Mouse (Mus musculus) liver, postnatal 0 days (tissue): ENCODE measurements around the gene Fkbp15.

Experiments
- CTCF ChIP-seq: sonication (generic); IDR thresholded peaks from 2 replicates; pipeline ENCODE4 v1.5.1; 2016; ENCODE audit warnings: antibody characterized with exemption, low read depth
- EP300 ChIP-seq: IDR thresholded peaks from 2 replicates; pipeline ENCODE4 v1.6.1; 2016; ENCODE audit warnings: antibody characterized with exemption, low read depth, mild to moderate bottlenecking

DNA sequence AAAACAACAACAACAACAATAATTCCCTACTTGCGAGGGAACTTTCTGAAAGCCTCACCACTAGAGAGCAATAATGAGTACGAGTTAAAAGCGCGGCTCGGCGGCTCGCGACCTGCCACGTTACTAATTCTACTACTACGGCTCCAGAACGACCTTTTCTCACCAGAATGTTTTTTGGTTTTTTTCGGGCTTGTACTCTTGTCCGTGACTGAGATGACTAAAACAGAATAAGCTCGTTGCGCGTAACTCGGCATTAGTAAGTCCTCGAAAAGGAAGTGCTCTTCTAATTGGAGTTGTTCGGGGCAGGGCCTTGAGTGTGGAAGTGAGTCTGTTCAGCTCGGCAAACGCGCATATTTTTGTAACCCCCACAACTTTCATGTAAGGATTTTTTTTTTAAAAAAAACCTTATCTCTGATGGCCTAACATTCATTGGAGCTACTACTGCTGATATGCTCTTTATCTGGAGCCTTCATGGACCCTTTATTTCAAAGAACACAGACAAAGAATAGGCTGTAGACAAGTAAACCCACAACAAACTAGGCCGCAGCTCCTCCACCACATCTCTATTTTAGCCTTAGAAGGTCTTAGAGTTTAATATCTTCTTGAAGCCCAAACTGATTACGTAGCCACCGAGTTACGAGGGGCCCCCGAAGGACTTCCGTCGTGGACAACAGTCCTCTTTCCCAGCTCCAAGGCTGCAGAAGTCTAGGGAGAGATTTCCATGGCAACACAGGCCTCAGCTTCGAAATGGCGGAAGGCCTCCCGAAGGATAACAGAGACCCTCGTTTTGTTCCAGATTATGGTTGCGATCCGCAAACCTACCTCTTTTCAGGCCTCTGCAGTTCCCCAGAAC lies 47.6 kb upstream of the Fkbp15 start:
- TF ChIP-seq CTCF, result peak; percentile 76
- peak; percentile 35; the same call in 1 of the 2 replicates for TF ChIP-seq EP300
